Mouse (Mus musculus): ENCODE data around the gene Wdr54. TPM values are rescaled to one million over a fixed set of nuclear protein-coding genes. Genes with fewer than 3 reads are reported as not detected.

Wdr54 gene
- total RNA-seq, 2 experiments from 2014 or later = not detected

DNA sequence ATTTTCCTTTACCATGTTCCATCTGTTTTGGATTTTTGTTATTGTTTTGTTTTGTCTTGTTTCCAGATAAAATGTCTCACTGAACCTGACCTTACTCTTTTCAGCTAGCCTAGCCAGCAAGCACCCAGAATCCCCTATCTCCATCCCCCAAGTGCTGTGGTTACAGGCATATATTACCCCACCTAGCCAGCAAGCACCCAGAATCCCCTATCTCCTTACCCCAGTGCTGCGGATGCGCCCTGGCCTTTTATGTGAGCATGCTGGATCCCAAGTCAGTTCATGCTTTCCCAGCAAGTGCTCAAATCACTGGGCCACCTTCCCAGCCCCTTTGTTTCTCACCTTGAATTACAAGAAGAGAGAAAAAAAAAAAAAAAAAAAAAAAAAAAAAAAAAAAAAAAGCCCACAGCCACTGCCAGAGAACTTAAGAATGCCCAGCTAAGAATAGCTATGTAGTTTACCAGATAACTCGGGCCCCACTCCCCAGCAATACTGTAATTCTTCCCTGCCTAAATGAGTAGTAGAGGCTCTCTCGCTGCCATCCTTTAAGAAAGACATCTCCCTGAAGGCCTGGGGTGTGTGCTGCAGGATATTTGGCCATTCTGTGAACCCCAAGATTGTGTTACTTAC is 44.6 kb downstream of the Wdr54 start:
- ATAC-seq (replicated peaks; ENCODE audit: low FRiP score, poor library complexity, severe bottlenecking) = no peak

DNA sequence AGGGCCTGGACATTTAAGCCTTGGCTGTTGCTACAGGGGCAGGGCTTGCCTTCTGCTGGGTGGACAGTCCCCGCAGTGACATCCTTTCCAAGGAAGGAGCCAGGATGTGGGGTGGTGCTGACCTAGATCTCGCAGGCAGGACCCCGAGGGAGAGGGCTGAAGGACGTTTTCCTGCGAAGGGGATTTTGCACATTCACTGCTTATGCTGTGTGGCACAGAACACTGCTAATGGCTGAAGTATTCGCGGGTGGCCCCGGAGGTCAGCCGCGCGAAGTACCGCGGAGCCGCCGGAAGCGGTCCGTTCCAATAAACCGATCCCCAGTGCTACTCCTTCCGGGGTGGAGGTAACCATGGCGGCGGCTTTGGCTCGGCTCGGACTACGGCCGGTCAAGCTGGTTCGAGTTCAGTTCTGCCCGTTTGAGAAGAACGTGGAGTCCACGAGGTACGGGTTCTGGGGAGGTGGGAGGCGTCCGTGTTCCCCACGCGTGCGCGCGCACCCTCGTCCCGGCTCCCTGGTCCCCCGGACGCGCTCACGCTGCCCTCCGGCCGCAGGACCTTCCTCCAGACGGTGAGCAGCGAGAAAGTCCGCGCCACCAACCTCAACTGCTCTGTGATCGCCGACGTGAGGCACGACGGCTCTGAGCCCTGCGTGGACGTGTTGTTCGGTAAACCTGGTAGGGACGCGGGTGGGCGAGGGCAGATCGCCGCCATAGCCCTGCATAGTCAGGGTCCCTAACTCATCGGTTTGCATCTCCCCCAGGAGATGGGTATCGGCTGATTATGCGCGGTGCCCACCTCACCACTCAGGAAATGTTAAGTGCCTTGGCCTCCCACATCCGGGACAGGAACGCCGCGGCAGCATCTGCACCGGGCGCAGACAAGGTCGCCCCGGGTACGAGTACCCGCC is 47.2 kb downstream of the Wdr54 start, which contains the start of gene Mrpl53:
TSS of gene Mrpl53 (plus strand) at position 279 of the 907 bp plus-strand sequence.
- peak; percentile 78 for ATAC-seq (replicated peaks; ENCODE audit: low FRiP score, poor library complexity, severe bottlenecking)

DNA sequence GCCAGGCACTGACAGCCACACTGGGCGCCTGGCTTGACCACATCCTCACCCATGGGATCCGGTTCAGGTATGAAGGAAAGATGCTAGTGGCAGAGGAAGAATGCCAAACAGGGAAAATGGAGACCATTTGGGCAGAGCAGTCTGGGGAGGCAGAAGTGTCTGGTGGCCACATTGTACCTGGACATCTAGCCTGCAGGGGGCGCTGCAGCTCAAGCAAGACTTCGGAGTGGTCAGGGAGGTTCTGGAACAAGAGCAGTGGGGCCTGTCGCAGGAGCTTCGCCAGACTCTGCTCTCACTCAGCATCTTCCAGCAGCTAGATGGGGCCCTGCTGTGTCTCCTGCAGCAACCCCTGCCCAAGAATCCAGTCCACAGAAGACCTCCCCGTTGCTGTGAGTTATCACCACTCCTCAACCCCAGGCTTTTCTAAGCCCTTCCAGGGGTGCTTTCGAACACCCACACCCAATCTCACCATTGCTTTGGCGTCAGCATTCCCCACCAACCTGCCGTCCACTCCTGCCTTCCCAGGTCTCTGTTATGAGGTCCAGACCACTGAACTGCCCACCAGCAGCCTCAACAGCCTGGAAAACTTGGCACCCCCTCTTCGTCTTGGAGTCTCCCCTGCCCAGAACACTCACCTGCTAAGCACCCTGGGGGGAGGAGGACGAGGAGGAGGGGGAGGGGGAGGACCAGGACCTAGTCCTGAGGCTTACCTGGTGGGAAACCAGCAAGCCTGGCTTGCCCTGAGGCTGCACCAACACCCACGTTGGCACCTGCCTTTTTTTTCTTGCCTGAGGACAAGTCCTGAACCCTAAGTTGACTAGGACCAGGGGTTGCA is 48.4 kb downstream of the Wdr54 start:
- peak; percentile 78 for ATAC-seq (replicated peaks; ENCODE audit: low FRiP score, poor library complexity, severe bottlenecking)

DNA sequence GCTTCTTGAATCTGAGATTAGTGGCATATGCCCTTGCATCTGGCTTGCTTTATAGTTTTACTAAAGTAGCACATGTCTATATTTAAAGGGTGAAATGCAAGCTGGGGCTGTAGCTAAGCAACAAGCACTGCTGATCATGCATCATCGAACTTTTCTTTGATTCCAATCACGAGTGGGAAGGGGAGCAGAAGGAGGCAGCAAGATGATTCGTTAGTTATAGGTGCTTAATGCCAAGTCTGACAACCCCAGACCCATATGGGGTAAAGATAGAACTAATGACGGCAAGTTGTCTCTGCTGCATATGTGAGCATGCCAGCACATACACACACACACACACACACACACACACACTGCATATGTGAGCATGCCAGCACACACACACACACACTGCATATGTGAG is 52.0 kb downstream of the Wdr54 start:
- ATAC-seq (replicated peaks; ENCODE audit: low FRiP score, poor library complexity, severe bottlenecking) = no peak

DNA sequence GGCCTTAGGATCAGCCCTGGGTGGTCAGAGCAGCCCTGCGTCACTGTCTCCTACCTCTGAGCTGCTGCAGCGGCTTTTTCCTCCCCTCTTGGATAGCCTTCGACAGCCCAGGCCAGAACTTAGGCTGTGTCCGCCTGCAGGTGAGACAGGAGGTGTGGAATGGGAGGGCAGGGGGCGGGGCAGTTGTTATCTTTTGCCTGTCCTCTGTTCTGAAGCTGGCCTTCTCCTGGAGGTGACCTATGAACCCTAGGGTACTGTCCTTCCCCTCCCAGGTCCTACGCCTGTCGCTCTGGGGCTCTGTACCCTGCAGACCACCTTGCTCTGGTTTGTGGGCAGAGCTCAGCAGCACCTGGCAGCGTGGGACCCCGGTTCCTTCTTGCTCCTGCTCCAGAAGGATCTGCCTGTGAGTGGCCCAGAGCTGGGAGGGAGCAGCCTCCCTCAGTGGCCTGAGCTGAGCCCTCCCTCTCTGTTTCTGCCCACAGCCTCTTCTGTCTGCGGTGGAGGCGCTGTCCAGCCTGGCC is 53.0 kb downstream of the Wdr54 start:
- ATAC-seq (replicated peaks; ENCODE audit: low FRiP score, poor library complexity, severe bottlenecking) = no peak

DNA sequence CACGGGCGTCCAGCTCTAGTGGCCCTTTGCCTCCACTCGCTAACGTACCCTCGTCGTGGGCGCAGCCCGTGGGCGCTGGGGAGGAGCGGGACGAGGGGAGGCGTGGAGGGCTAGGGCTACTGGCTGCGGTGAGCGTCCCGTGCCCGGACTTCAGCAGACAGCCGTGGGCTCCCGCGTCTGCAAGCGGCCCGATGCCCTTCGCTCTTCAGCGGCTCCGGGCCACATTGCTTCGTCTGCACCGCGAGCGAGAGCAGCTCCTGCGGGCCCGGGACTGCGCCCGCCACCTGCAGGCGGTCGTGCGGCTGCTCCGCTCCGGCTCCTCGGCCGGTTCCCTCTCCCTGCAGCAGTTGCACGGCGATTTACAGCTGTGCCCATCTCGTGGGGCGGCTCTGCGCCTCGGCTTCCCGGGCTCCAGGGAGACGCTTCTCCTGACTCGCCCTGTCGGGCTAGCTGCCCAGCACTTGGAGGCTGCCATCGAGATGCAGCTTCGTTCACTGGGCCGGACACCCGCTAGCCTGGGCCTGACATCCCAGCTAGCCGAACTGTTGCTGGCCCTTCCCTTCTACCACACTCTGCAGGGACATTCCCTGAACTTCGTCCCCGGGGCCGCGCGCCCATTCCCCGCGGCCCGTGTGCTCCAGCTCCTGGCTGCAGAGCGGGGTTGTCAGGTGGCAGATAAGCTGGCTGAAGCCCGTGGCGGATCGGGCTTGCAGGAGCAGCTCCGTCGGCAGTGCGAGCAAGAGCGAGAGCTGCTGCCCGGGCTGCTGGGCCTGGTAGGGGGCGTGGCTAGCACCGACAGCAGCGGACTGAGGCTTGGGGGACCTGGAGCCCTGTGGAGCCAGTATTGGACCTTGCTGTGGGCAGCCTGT is 54.3 kb downstream of the Wdr54 start:
- ATAC-seq (replicated peaks; ENCODE audit: low FRiP score, poor library complexity, severe bottlenecking) = peak; percentile 83

DNA sequence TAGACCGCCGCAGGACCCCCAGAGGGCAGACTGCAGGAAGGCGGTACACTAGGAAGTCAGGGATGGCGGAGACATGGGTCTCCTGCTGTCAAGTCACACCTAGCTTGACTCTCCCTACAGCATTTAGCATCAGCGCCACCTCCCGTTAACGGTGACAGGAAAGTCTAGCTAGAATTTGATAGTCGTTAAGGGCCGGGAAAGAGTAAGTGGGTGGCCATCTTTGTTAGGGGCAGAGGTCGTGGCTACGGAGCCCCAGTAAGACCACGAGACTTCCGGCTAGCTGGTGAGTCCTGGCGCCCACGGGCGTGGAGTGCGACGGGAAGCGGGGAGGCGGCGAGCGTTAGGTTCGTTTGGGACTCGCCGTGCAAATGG is 54.9 kb downstream of the Wdr54 start, which contains the start of the genes Ccdc142 and Gm42688:
TSS of gene Ccdc142 (plus strand) at position 286 of the 372 bp plus-strand sequence.
TSS of gene Gm42688 (plus strand) at position 302 of the 372 bp plus-strand sequence.
- peak; percentile 90 for ATAC-seq (replicated peaks; ENCODE audit: low FRiP score, poor library complexity, severe bottlenecking)

Other genes starting within 250 kb of the Wdr54 start
- not detected in 2 replicates for gene Sema4f, start 216.6 kb downstream of the Wdr54 start, total RNA-seq (2015; ENCODE audit: low replicate concordance)
- gene Sema4f, start 216.6 kb downstream of the Wdr54 start, total RNA-seq (2017; ENCODE audit: low replicate concordance) = not detected in 2 replicates
- gene M1ap, start 209.5 kb downstream of the Wdr54 start, total RNA-seq (2015; ENCODE audit: low replicate concordance) = 2.7 and 25.6 TPM in 2 replicates
- 8.2 and 16.6 TPM in 2 replicates for gene M1ap, start 209.5 kb downstream of the Wdr54 start, total RNA-seq (2017; ENCODE audit: low replicate concordance)
- gene Dok1, start 122.9 kb downstream of the Wdr54 start, total RNA-seq (2015; ENCODE audit: low replicate concordance) = 11.3 and 19.4 TPM in 2 replicates
- gene Dok1, start 122.9 kb downstream of the Wdr54 start, total RNA-seq (2017; ENCODE audit: low replicate concordance) = 23.9 and 24.7 TPM in 2 replicates
- gene Loxl3, start 122.2 kb downstream of the Wdr54 start, total RNA-seq (2015; ENCODE audit: low replicate concordance) = 1.5 and 2.9 TPM in 2 replicates
- 3.2 and 3.6 TPM in 2 replicates for gene Loxl3, start 122.2 kb downstream of the Wdr54 start, total RNA-seq (2017; ENCODE audit: low replicate concordance)
- gene Aup1, start 101.9 kb downstream of the Wdr54 start, total RNA-seq (2015; ENCODE audit: low replicate concordance) = 197 and 242 TPM in 2 replicates
- gene Aup1, start 101.9 kb downstream of the Wdr54 start, total RNA-seq (2017; ENCODE audit: low replicate concordance) = 212 and 218 TPM in 2 replicates
- gene Htra2, start 101.1 kb downstream of the Wdr54 start, total RNA-seq (2015; ENCODE audit: low replicate concordance) = 69.4 and 97.8 TPM in 2 replicates
- gene Htra2, start 101.1 kb downstream of the Wdr54 start, total RNA-seq (2017; ENCODE audit: low replicate concordance) = 41.9 and 57.7 TPM in 2 replicates
- gene Dqx1, start 98.6 kb downstream of the Wdr54 start, total RNA-seq (2015; ENCODE audit: low replicate concordance) = 1.7 and 3.5 TPM in 2 replicates
- gene Dqx1, start 98.6 kb downstream of the Wdr54 start, total RNA-seq (2017; ENCODE audit: low replicate concordance) = 4.2 and 6.7 TPM in 2 replicates
- not detected in 2 replicates for gene Tlx2, start 86.1 kb downstream of the Wdr54 start, total RNA-seq (2015; ENCODE audit: low replicate concordance)
- gene Tlx2, start 86.1 kb downstream of the Wdr54 start, total RNA-seq (2017; ENCODE audit: low replicate concordance) = not detected in 2 replicates
- 19.8 and 29.7 TPM in 2 replicates for gene Pcgf1, start 78.5 kb downstream of the Wdr54 start, total RNA-seq (2015; ENCODE audit: low replicate concordance)
- gene Pcgf1, start 78.5 kb downstream of the Wdr54 start, total RNA-seq (2017; ENCODE audit: low replicate concordance) = 11.0 and 18.1 TPM in 2 replicates
- gene Lbx2, start 70.0 kb downstream of the Wdr54 start, total RNA-seq (2015; ENCODE audit: low replicate concordance) = not detected in 2 replicates
- gene Lbx2, start 70.0 kb downstream of the Wdr54 start, total RNA-seq (2017; ENCODE audit: low replicate concordance) = not detected in 2 replicates
- gene Ccdc142, start 54.8 kb downstream of the Wdr54 start, total RNA-seq (2015; ENCODE audit: low replicate concordance) = not detected in 2 replicates
- gene Ccdc142, start 54.8 kb downstream of the Wdr54 start, total RNA-seq (2017; ENCODE audit: low replicate concordance) = 0.98 TPM in 1 of 2 replicates, not detected in the other
- gene Gm42688, start 54.8 kb downstream of the Wdr54 start, total RNA-seq (2015; ENCODE audit: low replicate concordance) = 0.19 TPM in 1 of 2 replicates, not detected in the other
- 0.94 TPM in 1 of 2 replicates, not detected in the other for gene Gm42688, start 54.8 kb downstream of the Wdr54 start, total RNA-seq (2017; ENCODE audit: low replicate concordance)
- 21.7 and 33.9 TPM in 2 replicates for gene Mrpl53, start 47.4 kb downstream of the Wdr54 start, total RNA-seq (2015; ENCODE audit: low replicate concordance)
- gene Mrpl53, start 47.4 kb downstream of the Wdr54 start, total RNA-seq (2017; ENCODE audit: low replicate concordance) = 6.6 and 14.8 TPM in 2 replicates
- 5.8 and 11.3 TPM in 2 replicates for gene Mogs, start 40.9 kb downstream of the Wdr54 start, total RNA-seq (2015; ENCODE audit: low replicate concordance)
- 13.8 and 18.5 TPM in 2 replicates for gene Mogs, start 40.9 kb downstream of the Wdr54 start, total RNA-seq (2017; ENCODE audit: low replicate concordance)
- 7.1 and 18.8 TPM in 2 replicates for gene Wbp1, start 34.8 kb downstream of the Wdr54 start, total RNA-seq (2015; ENCODE audit: low replicate concordance)
- gene Wbp1, start 34.8 kb downstream of the Wdr54 start, total RNA-seq (2017; ENCODE audit: low replicate concordance) = 18.3 and 42.2 TPM in 2 replicates
- gene Ino80b, start 31.0 kb downstream of the Wdr54 start, total RNA-seq (2015; ENCODE audit: low replicate concordance) = 0.77 and 5.2 TPM in 2 replicates
- gene Ino80b, start 31.0 kb downstream of the Wdr54 start, total RNA-seq (2017; ENCODE audit: low replicate concordance) = 19.2 and 25.0 TPM in 2 replicates
- 0.63 TPM in 1 of 2 replicates, not detected in the other for gene Rtkn, start 20.9 kb downstream of the Wdr54 start, total RNA-seq (2015; ENCODE audit: low replicate concordance)
- gene Rtkn, start 20.9 kb downstream of the Wdr54 start, total RNA-seq (2017; ENCODE audit: low replicate concordance) = not detected in 2 replicates
- not detected in 2 replicates for gene 1700003E16Rik, start within 50 bp of the Wdr54 start, total RNA-seq (2015; ENCODE audit: low replicate concordance)
- not detected in 2 replicates for gene 1700003E16Rik, start within 50 bp of the Wdr54 start, total RNA-seq (2017; ENCODE audit: low replicate concordance)
- gene Dctn1, start 9.5 kb upstream of the Wdr54 start, total RNA-seq (2015; ENCODE audit: low replicate concordance) = 21.7 and 21.9 TPM in 2 replicates
- gene Dctn1, start 9.5 kb upstream of the Wdr54 start, total RNA-seq (2017; ENCODE audit: low replicate concordance) = 18.0 and 25.9 TPM in 2 replicates
- gene Slc4a5, start 63.4 kb upstream of the Wdr54 start, total RNA-seq (2015; ENCODE audit: low replicate concordance) = 1.0 and 1.2 TPM in 2 replicates
- 0.28 and 0.43 TPM in 2 replicates for gene Slc4a5, start 63.4 kb upstream of the Wdr54 start, total RNA-seq (2017; ENCODE audit: low replicate concordance)
- 13.8 and 21.1 TPM in 2 replicates for gene Mthfd2, start 169.5 kb upstream of the Wdr54 start, total RNA-seq (2015; ENCODE audit: low replicate concordance)
- 21.8 and 29.0 TPM in 2 replicates for gene Mthfd2, start 169.5 kb upstream of the Wdr54 start, total RNA-seq (2017; ENCODE audit: low replicate concordance)
- 51.6 and 54.6 TPM in 2 replicates for gene Mob1a, start 169.6 kb upstream of the Wdr54 start, total RNA-seq (2015; ENCODE audit: low replicate concordance)
- 71.1 and 78.7 TPM in 2 replicates for gene Mob1a, start 169.6 kb upstream of the Wdr54 start, total RNA-seq (2017; ENCODE audit: low replicate concordance)
- 99.1 and 113 TPM in 2 replicates for gene Bola3, start 192.8 kb upstream of the Wdr54 start, total RNA-seq (2015; ENCODE audit: low replicate concordance)
- gene Bola3, start 192.8 kb upstream of the Wdr54 start, total RNA-seq (2017; ENCODE audit: low replicate concordance) = 93.6 and 115 TPM in 2 replicates

All from erythroblast, adult 5-6 weeks (primary cell).